Mouse (Mus musculus) lung, postnatal 0 days (tissue): Measurements from ENCODE around the gene Wdr73.

Experiments
- CTCF ChIP-seq: IDR thresholded peaks from 2 replicates; pipeline ENCODE4 v1.5.1; 2016; ENCODE audit warnings: antibody characterized with exemption, mild to moderate bottlenecking
- EP300 ChIP-seq: IDR thresholded peaks from 2 replicates; pipeline ENCODE4 v1.6.1; 2016; ENCODE audit warnings: antibody characterized with exemption, mild to moderate bottlenecking, control low read depth

DNA sequence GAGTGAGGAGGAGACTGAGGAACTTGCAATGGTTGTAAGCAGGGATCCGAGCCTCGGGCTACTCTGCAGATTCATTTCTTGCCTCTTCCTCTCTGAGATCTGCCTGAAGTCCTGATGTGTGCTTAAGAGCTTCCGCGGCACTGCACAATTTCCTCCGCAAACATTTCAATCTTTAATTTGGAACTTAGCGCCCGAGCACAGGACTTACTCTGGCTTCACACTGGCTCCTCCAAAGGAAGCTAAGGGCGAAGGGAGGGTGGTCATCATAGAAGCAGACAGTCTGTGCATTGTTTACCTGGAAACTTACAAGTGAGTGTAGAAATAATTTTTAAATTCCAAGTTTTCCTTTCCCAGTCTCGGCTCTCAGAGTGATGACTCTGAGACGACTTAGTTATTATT, 54.8 kb downstream of the Wdr73 start:
- no peak for TF ChIP-seq CTCF
- no peak for TF ChIP-seq EP300
